Mouse (Mus musculus) right cerebral cortex, postnatal 36 days (tissue): Measurements from ENCODE around the gene Coq7.
A peak's percentile ranks its signal among the peaks of the same experiment; 100 is the strongest.

ENCODE experiments used
- DNase-seq, 2 experiments: peaks; one replicate each; pipeline ENCODE4 v3.0.0; 2022; ENCODE audit warnings: low spot score in 2 of 2, mixed read lengths in 1 of 2

Gene Coq7

DNA sequence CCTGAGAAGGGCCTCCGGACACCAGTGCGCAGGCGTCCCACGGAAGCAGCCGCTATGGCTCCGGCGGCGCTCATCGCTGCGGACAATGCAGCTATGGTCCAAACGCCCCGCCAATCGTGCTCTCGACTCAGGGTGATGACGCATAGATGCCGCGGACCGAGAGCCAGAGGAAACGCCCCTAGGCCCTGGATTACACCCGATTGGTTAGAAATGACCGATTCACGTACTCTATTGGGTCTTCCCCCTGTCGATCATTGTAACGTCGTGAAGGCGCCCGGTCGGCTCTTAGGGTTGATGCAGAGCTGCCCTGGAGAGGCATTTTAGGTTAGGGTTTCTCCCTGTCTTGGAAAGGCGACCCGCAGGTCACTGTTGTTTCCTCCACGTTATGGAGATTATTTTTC, at the start of gene Coq7:
TSS of gene Coq7 (minus strand) at position 179 of the 401 bp plus-strand sequence.
- peak; percentile 92 to 94 for DNase-seq

GRCm38 (mm10) chr7:118579938-118580337, 46.8 kb upstream of the Coq7 start:
- DNase-seq, result no peak

DNA sequence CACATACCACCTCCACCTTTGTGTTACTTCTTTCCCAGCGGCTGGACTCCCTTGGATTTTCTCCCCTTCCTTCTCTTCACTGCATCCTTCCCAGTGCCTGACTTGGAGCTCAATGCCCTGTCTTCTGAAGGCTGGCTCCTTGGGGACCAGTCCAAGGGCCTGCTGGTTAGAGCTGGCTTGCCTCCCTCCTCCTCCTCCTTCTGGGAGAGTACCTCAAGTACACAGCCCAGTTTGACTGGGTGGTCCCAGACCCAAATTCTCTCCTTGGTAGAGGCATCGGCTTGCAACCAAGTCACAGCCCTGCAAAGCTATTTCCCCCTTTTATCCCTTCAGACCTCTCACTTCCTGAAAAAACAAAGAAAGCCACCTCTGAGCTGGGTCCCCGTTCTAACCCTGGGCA, 45.1 kb upstream of the Coq7 start:
- DNase-seq, result no peak

DNA sequence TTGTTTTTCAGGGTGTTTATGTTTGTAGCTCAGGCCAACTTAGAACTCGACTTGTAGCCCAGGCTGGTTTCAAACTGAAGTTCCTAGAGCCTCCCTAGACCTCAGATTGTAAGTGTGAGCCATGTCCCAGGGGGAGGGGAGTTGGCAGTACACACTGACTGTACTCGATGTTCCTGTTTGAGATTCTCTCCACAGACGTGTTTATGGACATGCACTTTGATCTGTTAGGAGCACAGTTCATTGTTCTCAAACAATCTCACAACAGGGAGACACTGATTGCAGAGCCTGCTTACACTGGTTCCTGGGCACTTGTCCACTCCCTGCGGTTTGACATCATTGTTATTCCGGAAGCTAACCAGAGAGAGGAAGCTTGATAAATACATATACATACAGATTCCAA, 38.9 kb upstream of the Coq7 start:
- DNase-seq, result no peak

GRCm38 (mm10) chr7:118571350-118571749, 38.2 kb upstream of the Coq7 start:
- DNase-seq, result no peak

GRCm38 (mm10) chr7:118569121-118569543, 36.0 kb upstream of the Coq7 start:
- peak in 1 of 2 experiments; percentile 33 for DNase-seq

DNA sequence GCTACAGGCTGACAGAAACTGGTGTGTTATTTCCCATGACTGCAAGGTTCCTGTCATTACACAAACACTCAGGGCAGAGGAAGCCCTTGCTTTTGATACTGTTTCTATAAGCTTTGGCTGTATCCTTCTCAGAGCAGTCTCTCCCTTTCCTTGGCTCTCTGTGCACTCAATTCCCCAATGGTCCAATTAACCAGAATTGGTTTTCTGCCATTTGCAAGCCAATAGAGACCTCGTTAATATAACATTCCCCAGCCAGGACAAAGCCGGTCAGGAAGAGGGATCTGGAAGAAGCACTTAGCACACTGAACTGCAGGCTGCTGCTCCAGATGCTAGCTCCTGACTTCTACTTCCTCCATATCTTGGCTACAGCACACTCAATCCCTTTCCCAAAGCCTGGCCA, 21.1 kb upstream of the Coq7 start:
- DNase-seq, result no peak

- DNase-seq, result no peak
These were observed 20.7 kb upstream of the Coq7 start for GRCm38 (mm10) chr7:118553881-118554280.

DNA sequence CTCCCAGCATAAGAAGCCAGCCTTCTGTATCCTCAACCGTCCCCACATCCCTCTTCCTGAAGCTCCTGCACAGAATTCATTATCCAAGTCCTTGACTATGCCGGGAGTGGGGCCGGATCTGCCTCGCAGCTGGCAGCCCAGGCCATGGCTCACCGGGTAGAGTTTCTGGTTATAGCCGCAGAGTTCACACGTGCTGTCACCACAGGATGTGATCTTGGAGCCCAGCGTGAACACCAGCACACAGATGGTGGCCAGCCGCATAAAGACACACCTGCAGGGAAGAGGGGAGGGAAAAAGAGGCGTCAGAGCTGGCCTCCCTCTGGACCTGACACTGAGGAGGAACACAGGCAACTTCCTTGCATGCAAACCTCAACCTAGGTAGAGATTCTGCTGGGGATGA, 14.3 kb upstream of the Coq7 start:
- DNase-seq, result no peak

DNA sequence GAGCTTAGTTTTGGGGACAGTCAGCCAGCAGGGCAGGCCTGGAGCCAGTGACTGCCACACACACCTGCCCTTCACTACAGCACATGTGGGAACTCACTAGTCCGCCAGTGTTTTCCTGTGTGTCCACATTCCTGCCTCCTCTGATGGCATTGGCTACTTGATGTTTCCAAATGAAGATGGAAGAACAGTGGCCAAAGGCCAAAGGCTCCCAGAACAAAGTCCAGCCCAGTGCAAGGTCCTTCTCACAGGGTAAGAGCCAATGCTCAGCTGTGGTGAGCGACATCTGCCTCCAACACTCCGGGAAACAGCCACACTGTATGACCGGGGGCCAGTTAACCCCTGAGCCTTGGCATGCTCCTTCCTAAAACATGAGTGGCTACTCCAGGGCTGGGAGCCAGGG, 11.0 kb upstream of the Coq7 start:
- DNase-seq, result no peak

DNA sequence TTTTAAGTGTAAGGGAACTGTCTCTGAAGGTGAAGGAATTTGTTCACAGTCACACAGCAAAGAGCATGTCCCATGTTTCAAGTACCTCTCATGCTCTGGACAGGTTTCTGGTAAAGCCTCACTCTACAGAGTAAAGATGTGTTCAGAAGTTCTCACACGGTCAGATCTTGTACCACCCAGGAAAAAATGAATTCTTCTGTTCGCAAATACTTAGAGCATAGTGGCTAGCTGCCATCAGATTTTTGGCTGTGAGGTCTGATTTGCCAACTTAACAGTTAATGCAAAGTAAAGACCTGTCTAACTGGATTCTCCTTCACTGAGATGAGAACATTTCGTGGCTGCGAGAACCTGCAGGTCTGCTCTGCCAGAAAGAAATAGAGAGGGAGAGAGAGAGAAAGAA, 1.9 kb upstream of the Coq7 start:
- DNase-seq, result no peak

DNA sequence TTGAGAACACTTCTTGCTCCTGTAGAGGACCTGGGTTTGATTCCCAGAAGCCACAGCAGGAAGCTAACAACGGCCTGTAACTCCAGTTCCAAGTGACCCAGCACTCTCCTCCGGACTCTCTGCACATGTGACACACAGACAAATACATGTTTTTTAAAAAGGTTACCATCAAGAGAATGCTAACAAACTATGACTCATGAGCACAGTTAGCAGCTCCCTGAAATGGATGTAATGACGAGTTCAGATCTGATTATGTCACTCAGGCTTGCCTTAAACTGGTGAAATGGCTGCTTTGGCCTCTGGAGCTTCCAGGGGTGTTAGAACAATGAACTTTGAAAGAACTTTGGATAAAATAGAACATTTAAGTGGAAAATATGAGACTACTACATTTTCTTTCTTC, 1.2 kb upstream of the Coq7 start:
- DNase-seq, result no peak

- peak; percentile 96 to 98 for DNase-seq
These were observed 508 bp downstream of the Coq7 start for GRCm38 (mm10) chr7:118532519-118533177.

DNA sequence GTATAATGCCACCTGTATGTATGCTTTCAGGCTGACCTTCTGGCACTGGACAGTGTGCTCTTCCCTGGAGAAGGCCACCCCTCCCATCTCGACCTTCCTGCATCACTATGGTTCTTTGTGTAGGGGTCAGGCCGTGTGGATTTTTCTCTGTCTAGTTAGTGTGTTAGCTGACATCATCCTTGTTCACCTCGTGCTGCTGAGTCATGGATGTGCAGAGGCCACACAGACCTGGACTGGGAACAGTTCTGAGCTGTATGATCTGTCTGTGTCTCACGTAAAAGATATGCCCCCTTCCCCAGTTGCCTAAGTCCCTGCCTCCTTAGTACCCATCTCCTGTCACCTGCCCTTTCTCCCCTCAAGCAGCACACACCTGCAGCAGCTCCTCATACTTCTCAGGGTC, 6.2 kb downstream of the Coq7 start:
- no peak for DNase-seq

DNA sequence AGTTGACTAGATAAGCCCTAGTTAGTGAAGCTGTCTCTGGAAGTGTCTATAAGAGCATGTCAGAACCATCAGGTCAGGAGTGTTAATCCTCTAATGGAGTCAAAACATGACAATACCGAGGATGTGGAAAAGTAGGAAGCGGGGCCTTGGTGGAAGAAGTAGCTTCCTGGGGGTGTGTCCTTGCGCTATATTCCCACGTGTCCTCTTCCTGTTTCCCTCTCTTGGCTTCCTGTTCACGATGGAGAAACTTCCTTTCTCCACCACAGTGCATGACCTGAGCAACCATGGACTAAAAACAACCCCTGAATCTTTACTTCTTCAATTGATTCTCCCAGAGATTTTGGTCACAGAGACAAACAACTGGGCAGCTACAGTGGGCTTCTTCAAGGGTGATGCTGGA, 11.1 kb downstream of the Coq7 start:
- DNase-seq, result no peak

DNA sequence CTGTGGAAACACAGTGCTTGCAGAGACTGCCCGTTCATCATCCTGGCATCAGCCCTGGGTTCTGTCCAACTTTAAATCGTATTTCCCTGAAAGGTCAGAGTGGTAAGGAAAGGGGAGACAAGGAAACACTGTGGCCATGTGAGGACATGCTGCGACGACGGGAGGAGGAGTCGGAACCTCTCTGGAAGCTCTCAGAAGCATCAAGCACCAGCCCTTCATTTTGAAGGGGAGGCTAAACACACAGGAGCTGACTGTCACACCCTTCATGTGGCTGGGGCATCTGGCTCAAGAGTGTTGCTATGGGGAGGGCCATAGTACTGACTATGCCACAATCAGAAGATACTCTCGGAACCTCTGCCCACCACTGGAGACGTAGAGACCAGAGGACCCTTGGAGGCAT, 13.5 kb downstream of the Coq7 start:
- no peak for DNase-seq

DNA sequence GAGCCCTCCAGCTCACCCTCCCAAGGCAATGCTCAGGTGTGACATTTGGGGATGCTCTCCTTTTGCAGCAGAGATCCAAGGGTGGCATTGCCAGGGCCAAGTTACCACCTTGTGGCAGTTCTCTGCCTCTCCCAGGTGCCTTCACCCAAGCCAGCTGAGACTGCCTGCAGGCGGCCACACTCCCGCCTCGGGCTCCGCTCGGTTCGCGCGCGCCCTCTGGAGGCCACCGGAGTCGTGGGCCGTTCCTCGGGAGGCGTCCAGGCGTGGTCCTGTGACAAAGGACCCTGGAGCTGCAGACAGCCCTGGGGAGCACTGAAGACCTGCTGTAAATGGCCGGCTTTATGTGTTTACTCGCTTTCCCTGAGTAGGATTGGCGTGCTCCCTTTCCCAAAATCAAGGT, 14.5 kb downstream of the Coq7 start:
- peak; percentile 23 to 44 for DNase-seq

GRCm38 (mm10) chr7:118517819-118518218, 15.3 kb downstream of the Coq7 start:
- DNase-seq, result no peak

- no peak for DNase-seq
These were observed 24.6 kb downstream of the Coq7 start for GRCm38 (mm10) chr7:118508556-118508955.

DNA sequence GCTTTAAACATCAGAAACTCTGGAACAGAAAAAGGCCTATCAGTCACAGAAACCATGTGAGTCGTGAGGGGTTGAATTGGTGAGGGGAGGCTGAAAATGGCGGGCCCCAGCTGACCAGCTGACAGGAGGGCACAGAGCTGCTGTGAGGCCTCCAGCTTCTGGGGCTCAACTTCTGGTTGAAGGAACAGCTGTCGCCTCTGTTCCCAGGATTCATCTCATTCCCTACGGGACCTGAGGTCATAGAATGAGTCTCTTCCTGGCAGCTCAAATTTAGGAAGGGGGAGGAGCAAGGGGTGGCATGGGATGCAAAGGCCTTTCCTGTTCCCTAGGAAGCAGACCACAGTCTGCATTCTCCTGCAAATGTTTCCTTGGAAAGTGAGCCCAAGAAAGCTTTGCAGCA, 29.3 kb downstream of the Coq7 start:
- DNase-seq, result no peak

GRCm38 (mm10) chr7:118502333-118502732, 30.8 kb downstream of the Coq7 start:
- no peak for DNase-seq

GRCm38 (mm10) chr7:118499784-118500435, 33.2 kb downstream of the Coq7 start:
- DNase-seq, result no peak

DNA sequence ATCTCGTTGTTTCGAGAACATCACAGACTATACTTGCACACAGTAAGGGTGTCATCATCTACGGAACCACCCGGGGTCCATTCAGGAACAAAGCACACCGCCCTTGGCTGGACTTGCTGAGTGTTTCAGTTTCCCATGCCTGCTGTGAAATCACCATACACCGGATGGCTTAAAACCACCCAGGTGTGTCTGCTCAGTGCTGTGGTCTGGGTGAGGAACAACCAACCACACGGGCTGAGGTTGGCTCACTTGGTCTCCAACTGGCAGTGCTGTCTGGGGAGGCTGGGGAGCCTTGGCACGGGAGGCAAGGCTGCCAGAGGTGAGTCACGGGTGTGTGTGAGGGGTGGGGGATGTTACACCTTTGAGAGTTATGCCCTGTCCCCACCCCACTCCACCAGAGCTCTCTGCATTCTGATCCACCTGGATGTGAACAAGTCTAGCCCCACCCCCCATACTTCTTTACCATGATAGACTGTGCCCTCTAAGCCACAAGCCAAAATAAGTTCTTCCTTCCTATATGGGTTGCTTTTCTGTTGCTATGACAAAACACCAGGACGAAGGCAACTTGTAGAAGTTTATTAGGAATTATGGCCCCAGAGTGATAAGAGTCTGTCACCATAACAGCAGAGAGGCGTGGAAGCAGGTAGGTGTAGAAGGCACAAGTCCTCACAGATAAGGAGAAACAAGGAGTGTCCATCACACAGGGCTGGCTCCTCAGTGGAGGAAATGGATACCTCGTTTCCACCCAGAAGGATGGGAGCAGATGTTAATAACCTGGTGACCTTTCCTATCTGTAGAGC, 34.0 kb downstream of the Coq7 start:
- no peak for DNase-seq
